Mouse (Mus musculus): ENCODE results near the gene Gm42688.
A peak's percentile ranks its signal among the peaks of the same experiment; 100 is the strongest.

Gm42688 gene

DNA sequence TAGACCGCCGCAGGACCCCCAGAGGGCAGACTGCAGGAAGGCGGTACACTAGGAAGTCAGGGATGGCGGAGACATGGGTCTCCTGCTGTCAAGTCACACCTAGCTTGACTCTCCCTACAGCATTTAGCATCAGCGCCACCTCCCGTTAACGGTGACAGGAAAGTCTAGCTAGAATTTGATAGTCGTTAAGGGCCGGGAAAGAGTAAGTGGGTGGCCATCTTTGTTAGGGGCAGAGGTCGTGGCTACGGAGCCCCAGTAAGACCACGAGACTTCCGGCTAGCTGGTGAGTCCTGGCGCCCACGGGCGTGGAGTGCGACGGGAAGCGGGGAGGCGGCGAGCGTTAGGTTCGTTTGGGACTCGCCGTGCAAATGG lies at the start of gene Gm42688, which contains the start of gene Ccdc142:
Gm42688 (plus strand) TSS at position 302 of the 372 bp plus-strand sequence.
Ccdc142 (plus strand) TSS at position 286 of the 372 bp plus-strand sequence.
- peak; percentile 79 for DNase-seq (ENCODE audit: low read depth, low spot score)

DNA sequence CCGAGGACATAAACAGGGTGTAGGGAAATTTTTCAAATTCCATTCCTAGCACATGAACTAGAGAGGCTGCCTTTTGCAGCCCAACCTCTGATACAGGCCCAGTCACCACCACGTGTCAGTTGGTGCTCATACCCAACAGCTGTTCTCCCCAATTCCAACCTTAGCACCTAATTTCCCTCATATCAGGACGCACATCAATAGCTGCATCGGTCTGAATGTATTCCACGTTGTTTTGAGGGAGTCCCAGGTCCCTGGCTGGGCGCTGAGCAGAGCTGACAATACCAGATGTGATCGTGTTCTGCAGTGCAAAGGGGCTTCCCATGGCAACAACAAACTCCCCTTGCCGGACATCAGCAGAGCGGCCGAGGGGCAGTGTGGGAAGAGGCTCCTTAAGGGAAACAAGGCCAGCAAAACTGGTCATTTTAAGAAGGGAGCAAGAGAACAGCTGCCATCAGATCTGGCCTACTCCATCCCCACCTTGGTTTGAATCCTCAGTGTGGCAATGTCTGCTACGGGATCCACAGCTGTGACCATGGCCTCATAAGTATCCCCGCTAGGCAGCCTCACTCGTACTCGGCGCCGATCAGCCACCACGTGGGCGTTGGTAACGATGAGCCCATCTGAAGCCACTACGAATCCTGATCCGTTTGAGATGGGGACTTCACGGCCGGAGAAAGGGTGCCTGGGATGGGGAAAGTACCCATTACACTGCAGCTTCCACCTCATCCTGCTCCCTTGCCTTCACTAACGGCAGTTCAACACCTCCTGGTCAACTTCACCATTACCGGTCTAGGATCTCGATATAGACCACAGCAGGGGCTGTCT lies 48.1 kb upstream of the Gm42688 start:
- peak; percentile 58 for DNase-seq (ENCODE audit: low read depth, low spot score)

DNA sequence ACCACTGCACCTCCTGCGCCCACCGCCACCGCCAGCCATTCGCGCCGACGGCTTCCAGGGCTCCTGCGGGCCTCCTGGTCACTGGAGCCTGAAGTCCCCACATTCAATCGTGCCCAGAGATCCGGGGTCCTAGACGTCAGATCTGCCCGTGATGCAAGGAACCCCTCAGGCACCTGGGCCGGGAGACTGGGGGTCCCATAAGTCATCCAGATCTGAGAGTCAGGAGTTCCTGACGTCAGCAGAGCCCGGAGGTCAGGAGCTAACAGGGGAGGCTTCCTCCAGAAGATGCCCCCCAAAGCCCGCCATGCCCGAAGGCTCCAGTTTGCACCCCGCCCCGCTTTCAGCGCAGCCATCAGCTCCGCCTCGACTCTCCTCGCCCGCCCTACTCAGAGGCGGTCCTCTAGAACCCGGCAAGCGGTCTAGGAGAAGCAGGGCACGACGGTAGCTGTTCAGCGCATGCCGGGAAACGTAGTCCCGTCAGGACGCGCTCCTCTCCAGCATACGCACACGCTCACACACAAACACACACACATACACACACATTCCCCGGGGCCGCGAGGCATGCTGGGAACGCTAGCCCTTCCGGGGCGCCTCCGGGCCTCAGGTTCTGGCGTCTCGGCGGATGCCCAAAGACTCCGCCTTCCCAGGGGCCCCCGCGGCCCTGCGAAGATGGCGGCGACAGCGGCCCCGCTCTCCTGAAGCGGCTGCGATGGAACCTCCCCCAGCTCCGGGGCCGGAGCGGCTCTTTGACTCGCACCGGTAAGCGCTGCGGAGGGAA lies 47.2 kb upstream of the Gm42688 start, which contains the start of gene Aup1:
Aup1 (plus strand) TSS at position 448 of the 778 bp plus-strand sequence.
- peak; percentile 93 for DNase-seq (ENCODE audit: low read depth, low spot score)

DNA sequence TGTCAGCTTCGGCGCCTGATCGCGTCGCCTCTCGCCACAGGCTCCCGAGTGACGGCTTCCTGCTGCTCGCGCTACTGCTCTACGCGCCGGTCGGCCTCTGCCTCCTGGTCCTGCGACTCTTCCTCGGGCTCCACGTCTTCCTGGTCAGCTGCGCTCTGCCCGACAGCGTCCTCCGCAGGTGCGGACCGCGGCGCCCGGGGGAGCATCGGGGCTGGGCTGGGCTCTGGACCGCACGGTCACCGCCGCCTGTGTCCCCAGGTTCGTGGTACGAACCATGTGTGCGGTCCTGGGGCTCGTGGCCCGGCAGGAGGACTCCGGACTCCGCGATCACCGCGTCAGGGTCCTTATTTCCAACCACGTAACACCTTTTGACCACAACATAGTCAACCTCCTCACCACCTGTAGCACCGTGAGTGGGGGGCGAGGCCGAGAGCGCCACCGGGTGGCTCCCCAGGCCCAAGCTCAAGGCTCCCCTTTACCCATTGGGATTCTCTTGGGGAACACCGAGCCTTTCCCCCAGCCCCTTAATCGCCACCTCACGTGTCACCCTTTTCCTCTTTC lies 46.5 kb upstream of the Gm42688 start, which contains the start of gene Htra2:
Htra2 (minus strand) TSS at position 403 of the 561 bp plus-strand sequence.
- DNase-seq (ENCODE audit: low read depth, low spot score) = peak; percentile 39

DNA sequence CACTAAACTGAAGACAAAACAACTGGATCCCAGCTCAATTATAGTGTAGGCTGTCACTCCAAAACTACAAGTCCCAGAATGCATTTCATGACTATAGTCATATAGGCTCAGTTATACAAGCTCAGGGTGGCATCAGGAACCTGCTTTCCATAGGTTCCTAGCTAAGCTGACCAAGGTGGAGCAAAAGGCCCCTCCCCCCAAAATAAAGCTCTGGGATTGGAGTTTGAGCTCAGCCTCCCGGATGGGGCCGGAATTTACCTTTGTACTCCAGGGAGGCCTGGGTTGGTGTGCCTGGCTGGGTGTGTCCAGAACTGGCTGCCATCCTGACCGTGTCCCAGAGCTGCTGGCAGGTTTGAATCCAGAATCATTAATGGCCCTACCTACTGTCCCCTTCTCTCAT lies 43.6 kb upstream of the Gm42688 start, which contains the start of gene Dqx1:
Dqx1 (plus strand) TSS at position 55 of the 400 bp plus-strand sequence.
- no peak for DNase-seq (ENCODE audit: low read depth, low spot score)

DNA sequence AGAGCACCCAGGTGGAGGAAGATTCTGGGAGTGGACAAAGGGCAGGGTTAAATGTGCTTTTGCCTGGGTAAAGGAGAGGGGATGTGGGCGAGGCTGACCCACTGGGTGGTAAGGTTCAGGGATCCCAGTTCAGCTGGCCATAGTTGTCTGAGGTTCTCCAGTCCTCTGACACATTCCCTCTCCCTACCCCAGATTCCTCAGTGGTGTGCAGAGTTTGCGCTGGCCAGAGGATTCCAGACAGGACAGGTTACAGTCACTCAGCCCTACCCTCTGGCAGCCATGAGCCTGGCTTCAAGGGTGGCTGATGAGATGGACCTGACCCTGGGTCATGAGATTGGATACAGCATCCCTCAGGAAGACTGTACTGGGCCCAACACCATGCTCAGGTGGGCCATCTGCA lies 42.7 kb upstream of the Gm42688 start:
- no peak for DNase-seq (ENCODE audit: low read depth, low spot score)

DNA sequence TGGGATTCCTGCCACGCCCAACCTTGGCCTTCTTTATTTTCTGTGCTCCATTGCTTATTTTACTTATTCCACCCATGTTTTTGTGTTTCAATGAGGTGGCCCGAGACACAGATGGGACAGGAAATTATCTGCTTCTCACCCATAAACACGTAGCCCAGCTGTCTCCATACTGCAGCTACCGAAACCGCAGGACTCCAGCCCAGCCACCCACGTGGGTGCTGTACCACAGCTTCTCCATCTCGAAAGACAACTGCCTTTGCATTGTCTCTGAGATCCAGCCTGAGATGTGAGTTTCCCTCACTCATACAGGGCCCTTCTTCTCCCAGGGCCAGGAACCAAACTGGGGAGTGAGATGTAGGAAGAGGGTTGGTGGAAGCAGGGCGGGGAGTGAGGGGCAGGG lies 35.4 kb upstream of the Gm42688 start:
- DNase-seq (ENCODE audit: low read depth, low spot score) = no peak

DNA sequence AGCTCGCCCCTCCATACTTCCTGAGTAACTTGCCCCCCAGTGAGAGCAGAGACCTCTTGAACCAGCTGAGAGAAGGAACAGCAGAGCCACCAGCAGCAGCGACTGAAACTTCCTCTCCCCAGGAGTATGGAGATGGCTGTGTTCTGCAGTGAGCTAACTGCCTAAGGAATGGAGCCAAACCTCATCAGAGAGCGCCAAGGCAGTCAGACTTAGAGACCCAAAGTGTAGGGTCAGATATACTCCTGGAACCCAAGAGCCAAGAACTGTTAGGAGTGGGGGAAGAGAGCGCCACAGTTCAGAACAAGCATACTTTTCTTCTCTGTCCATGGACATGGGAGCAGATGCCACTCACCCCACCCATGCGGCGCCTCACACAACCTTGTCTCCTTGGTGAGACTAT lies 35.0 kb upstream of the Gm42688 start:
- DNase-seq (ENCODE audit: low read depth, low spot score) = no peak

DNA sequence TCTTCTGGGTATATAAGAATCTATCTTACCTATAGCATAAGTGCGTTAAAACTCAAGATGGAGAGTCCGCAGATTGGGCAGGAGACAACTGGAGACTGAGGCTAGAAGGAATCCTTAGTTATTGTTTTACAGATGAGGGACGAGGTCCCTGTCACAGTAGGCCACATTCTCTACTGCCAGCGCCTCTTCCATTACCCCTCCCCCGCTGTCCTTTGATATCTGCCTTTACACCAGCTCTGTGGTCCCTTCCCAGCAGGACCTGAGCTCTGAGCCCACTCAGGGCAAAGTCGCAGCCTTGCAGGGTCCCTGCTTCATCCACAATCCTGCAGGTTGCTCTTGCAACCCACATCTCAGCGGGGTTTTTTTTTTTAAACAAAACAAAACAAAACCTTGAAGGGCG lies 33.2 kb upstream of the Gm42688 start:
- DNase-seq (ENCODE audit: low read depth, low spot score) = no peak

DNA sequence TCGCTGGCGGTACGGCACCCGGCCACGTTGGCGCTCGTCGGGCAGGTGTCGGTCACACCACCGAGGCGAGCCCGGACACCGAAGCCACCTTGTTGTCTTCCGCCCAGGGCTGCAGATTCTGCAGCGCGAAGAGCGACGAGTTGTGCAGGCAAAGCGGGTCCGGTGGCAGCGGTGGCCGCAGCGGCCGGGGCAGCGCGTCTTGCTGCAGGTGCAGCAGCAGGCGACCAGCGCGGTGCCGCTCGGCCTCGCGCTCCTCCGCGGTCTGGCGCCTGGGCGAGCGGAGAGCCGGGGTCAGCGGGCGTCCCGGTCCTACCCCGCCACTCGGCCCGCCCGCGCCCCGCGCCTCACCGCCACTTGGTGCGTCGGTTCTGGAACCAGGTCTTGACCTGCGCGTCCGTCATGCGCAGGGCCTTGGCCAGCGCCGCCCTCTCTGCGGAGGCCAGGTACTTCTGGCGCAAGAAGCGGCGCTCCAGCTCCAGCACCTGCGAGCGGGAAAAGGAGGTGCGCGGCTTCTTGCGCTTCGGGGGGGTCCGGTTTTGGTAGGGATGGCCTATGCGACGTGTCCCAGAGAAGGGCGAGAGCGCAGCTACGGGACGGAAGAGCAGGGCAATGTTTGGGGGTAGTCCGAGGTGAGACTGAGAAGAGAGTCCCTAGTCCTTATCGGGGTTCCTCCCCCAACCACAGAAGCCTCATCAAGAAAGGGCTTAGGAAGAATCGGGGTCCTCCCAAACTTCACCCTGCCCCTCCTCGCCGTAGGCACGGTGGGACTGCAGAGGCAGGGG lies 32.5 kb upstream of the Gm42688 start:
- no peak for DNase-seq (ENCODE audit: low read depth, low spot score)

DNA sequence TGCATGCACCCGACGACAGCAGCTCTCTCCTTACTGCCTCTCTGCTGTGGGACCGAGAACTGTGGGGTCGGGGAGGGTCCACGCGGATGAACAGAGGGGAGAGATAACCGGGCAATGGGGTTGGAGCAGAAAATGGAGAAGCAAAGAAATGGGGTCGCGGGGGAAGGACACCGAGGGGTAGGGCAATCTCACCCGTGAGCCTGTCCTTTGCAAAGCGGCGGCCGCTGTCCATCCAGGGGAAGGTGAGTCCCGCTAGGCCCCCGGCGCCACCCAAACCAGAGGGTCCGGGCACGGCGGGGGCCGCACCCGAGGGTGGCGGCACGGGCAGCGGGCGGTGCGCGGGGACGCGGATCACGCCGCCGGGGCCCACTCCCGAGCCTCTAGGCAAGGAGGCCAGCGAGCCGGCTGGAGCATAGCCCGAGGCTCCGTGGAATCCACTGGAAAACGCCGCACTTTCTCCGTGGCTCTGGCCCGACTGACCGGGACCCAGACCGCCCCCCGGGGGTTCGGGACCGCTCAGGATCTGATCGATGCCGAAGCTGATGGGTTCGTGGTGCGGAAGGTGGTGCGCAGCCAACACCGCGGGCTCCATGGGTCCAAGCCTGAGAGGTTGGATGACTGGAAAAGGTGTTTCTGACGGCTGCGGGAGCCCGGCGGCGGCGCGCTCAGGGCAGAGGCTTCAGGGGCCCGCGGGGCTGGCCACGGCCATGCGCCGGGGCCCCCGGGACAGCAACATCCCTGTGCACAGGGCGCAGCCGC lies 31.8 kb upstream of the Gm42688 start:
- no peak for DNase-seq (ENCODE audit: low read depth, low spot score)

DNA sequence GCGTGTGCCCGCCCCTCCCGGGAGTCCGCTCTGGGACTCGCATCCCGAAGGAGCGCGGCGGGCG lies 31.3 kb upstream of the Gm42688 start, which contains the start of gene Tlx2:
Tlx2 (minus strand) TSS at position 47 of the 64 bp plus-strand sequence.
- DNase-seq (ENCODE audit: low read depth, low spot score) = no peak

DNA sequence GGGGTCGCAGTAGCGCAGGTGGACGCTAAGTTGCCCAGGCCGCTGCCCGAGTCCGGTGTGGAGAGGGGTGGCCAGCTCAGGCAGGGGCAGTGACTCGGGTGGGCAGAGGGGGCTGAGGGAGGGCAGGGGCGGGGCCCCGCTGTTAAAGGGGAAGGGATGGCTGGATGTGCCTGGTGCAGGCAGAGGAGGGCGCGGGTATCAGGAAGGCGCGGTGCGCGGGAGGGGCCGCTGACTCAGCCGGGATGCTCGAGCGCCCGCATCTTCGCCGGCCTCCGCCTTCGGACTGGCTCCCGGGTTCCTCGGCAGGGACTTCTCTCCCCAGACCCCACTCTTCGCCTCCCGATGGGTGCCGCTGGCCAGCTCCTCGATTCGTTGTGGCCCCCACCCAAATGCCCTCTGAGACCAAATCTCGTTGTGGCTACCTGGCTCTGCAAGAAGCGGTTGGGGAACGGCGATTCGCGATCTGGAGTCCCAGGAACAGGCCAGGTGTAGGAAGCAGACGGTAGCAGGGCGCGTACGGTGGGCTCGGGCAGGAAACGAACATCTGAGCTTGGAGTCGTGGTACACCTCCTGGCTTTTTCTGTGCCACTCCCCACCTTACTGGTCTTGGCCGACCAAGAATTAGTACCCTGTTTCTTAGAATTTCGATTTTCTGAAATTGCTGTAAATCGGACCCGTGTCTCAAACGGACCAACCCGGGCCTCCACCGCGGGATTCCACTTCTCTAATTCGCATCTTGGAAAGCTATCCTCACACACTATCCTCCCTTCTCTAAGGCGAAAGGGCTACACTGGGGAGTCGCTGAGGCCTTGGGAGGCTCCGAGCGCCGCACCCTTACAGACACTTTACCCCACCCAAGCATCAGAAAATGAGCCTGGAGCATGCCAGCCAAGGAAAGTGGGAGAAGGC lies 30.9 kb upstream of the Gm42688 start:
- DNase-seq (ENCODE audit: low read depth, low spot score) = no peak

DNA sequence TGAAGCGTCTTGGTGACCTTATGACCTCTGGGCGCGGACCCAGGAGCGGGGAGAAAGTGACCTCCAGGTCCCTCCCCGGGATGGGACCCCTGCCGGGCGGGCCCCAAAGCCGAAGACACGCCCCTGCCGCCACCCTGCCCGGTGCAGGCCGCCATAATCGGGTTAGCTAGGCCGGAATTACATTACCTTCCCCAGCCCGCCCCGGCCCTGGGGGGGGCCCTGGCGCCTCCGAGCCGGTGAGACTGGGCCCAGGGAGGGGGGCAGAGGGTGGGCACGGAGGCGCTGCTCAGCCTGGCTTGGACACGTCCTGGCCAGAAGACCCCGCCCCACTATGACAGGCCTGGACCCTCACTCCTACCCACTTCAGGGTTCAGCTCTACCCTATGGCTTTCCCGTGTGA lies 30.2 kb upstream of the Gm42688 start:
- DNase-seq (ENCODE audit: low read depth, low spot score) = no peak

DNA sequence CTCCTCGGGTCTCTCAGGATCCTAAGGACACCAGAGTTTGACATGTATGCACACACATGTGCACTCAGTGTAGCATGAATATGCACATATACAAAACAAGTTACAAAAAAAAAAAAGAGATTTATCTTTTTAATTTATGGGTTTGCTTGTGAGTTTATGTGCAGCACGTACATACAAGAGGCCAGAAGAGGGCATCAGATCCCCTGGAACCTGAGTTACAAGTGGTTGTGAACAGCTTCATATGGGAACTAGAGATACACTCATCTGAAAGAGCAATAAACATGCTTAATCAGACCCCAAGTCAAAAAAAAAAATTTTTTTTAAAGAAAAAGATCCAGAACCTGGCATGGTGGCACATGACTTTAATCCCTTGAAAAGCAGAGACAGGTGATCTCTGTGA lies 26.4 kb upstream of the Gm42688 start:
- DNase-seq (ENCODE audit: low read depth, low spot score) = peak; percentile 38

DNA sequence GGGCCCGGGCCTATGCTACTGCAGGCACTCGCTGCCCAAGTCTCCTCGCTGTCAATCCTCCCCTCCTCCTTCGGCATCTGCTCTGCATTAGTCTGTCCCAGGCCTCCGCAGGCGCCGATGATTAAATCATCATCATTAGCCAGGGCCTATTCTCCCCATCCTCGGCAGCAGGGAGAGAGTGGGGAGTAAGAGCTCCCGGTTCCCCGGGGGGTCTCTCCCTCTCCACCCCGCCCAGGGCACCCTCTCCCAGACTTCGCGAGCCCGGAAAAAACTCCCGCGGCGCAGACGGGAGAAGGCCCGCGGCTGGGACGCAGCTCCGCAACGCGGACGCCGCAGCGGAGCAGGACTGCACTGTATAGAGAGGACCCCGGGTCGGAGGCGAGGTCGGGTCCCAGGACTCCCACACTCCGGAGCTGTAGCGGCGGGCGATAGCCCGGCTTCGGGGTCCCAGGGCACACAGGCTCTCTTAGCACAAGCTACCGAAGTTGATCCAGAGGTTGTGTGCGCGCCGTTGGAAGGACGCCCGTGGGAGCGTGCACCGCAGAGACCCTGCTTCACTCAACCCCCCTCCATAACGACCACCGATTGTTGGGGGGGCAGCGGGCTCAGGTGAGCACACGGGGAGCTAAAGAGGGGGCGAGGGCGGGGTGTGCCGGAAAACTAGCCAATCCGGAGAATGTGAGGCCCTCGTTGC lies 23.6 kb upstream of the Gm42688 start, which contains the start of gene Pcgf1:
Pcgf1 (plus strand) TSS at position 240 of the 694 bp plus-strand sequence.
- DNase-seq (ENCODE audit: low read depth, low spot score) = peak; percentile 32

DNA sequence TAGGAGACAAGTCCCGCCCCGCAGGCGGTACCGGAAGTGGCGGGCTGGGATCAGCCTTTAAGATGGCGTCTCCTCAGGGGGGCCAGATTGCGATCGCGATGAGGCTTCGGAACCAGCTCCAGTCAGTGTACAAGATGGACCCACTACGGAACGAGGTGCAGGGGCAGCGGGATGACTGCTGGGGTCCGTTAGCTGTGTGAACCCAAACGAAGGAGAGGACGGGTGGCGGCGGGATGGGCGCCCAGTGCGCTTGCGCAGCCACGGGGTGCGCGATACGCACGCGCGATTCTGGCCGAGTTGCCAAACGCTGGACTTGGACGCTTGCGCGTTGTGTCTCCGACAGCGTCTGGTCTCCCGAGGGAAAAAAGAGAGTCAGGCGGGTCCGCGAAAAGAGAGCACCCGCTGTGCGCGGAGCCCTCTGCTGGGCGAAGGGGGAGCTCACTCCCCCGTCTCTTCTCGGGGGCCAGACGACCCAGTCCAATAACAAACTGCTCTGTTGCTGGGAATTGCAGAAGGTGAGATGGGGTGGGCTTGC lies 23.0 kb upstream of the Gm42688 start:
- DNase-seq (ENCODE audit: low read depth, low spot score) = peak; percentile 93

DNA sequence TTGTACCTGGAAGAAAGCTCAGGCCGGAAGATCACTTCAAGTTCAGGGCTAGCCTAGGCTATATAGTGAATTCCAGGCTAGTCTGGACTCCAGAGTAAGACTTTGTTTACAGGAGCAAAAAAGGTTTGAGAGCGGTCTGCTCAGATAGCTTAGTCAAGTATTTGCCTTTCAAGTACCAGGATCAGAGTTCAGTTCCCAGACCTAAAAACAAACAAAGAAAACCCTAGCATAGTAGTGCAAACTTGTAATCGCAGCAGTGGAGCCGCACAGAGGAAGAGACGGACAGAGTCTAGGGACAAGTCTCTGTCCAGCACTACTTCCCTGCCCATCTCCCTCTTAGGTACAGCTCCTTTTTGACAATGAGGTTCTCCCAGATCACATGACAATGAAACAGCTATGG lies 21.2 kb upstream of the Gm42688 start:
- no peak for DNase-seq (ENCODE audit: low read depth, low spot score)

DNA sequence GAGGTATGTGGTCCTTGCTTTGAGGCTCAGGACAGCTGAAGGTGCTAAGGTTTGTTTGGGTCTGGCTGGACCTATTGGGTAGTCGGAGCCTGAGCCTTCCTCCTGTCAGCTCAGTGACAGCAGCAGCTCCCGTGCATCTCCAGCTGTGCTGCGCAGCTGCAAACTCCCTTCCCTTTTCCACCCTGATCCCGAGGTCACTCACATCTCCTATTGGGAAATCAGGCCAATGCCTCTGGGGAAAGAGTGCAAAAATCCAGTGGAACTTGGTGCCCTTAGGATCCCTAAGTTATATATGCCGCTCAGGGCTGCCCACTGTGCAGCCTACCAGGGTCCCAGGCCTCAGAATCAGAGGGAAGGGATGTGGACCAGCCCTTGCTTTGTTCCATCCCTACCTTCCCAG lies 17.9 kb upstream of the Gm42688 start:
- DNase-seq (ENCODE audit: low read depth, low spot score) = no peak

All from A20 (cell line).